Mouse (Mus musculus): ENCODE measurements around the gene Acap3. TPM values are rescaled to one million over a fixed set of nuclear protein-coding genes. Genes with fewer than 3 reads are reported as not detected.

Acap3 gene
- total and polyA plus RNA-seq, 3 experiments, result 24.5 to 39.1 TPM; not detected in 1

- peaks cover 0 to 2% of the 10 kb centered on the region in 2 experiments; a peak in 1 of 4 replicates for H3K36me3 ChIP-seq (ENCODE audit: control insufficient read depth in 1 of 2, insufficient read depth in 2 of 2, low read length in 2 of 2)
- TF ChIP-seq E2F4 (IDR thresholded peaks at IDR 0.05; ENCODE audit: borderline replicate concordance, low read depth, low read length) (no peak), NRF1 (IDR thresholded peaks at IDR 0.05; ENCODE audit: insufficient read depth, low read depth, low read length, poor library complexity, severe bottlenecking) (no peak), CTCF (IDR thresholded peaks at IDR 0.05 in 2 of 3, conservative IDR thresholded peaks at IDR 0.05 in 1 of 3; ENCODE audit: control insufficient read depth in 1 of 3, insufficient read depth in 1 of 3, low read depth in 2 of 3, low read length in 3 of 3, poor library complexity in 1 of 3, severe bottlenecking in 1 of 3) (peak; percentile 28 to 71 (median 53); a peak in 5 of 6 replicates), JUND (IDR thresholded peaks at IDR 0.05; ENCODE audit: low read depth, low read length) (no peak), EP300 (IDR thresholded peaks at IDR 0.05; ENCODE audit: low read depth in 1 of 2, low read length in 2 of 2) (no peak), NELFE (IDR thresholded peaks at IDR 0.05; ENCODE audit: low read depth, low read length) (no peak), SMC3 (IDR thresholded peaks at IDR 0.05; ENCODE audit: low read depth, low read length) (peak; percentile 30; the same call in 1 of the 2 replicates), RAD21 (IDR thresholded peaks at IDR 0.05; ENCODE audit: low read depth, low read length) (peak; percentile 26), GATA1 (IDR thresholded peaks at IDR 0.05; ENCODE audit: low read depth, low read length) (no peak), BHLHE40 (IDR thresholded peaks at IDR 0.05; ENCODE audit: borderline replicate concordance, low read depth, low read length) (no peak), MAZ (IDR thresholded peaks at IDR 0.05; ENCODE audit: low read depth, low read length) (no peak), TBP (IDR thresholded peaks at IDR 0.05; ENCODE audit: low read depth, low read length) (no peak), TAL1 (IDR thresholded peaks at IDR 0.05; ENCODE audit: low read length) (no peak), KAT2A (conservative IDR thresholded peaks at IDR 0.05; ENCODE audit: low read depth, low read length) (no peak), RCOR1 (IDR thresholded peaks at IDR 0.05; ENCODE audit: low read depth, low read length) (no peak), UBTF (IDR thresholded peaks at IDR 0.05; ENCODE audit: borderline replicate concordance, insufficient read depth, low read depth, low read length) (no peak), ZKSCAN1 (IDR thresholded peaks at IDR 0.05; ENCODE audit: low read depth, low read length) (no peak), POLR2AphosphoS5 (IDR thresholded peaks at IDR 0.05; ENCODE audit: borderline replicate concordance, low read depth, low read length) (no peak), MYC (IDR thresholded peaks at IDR 0.05; ENCODE audit: low read depth, low read length) (no peak), MAX (IDR thresholded peaks at IDR 0.05; ENCODE audit: low read length) (no peak), HCFC1 (IDR thresholded peaks at IDR 0.05; ENCODE audit: low read depth, low read length) (no peak), ZNF384 (IDR thresholded peaks at IDR 0.05; ENCODE audit: low read depth, low read length) (no peak), ZC3H11A (IDR thresholded peaks at IDR 0.05; ENCODE audit: low read depth, low read length) (no peak)
- peak; percentile 73 for DNase-seq (ENCODE audit: low read depth, low spot score)
Observed at GRCm38 (mm10) chr4:155904318-155905102, 12.9 kb downstream of the Acap3 start.

More at GRCm38 (mm10) chr4:155904318-155905102, 12.9 kb downstream of the Acap3 start:
- Histone ChIP-seq H3K27me3 (ENCODE audit: control insufficient read depth in 1 of 2, insufficient read depth in 2 of 2, low read length in 2 of 2) (no peaks in the 10 kb centered on the region), H3K79me2 (ENCODE audit: control insufficient read depth, insufficient read depth, low read length, poor library complexity) (no peaks in the 10 kb centered on the region), H3K9me3 (replicated peaks; ENCODE audit: insufficient read depth, low read length) (no peaks in the 10 kb centered on the region), H3K9ac (ENCODE audit: control insufficient read depth, low read depth, low read length, poor library complexity, severe bottlenecking) (no peak overlapping the region), H3K27ac (ENCODE audit: control insufficient read depth, low read depth, low read length) (no peak overlapping the region), H3K4me3 (ENCODE audit: control insufficient read depth in 1 of 2, insufficient read depth in 1 of 2, low read depth in 2 of 2, low read length in 2 of 2) (no peak overlapping the region), H3K4me1 (ENCODE audit: control insufficient read depth in 1 of 2, insufficient read depth in 2 of 2, low read length in 2 of 2) (no peaks in the 10 kb centered on the region)

Measured in MEL (cell line).